Mouse (Mus musculus): ENCODE results near the gene Kif13a.

DNA sequence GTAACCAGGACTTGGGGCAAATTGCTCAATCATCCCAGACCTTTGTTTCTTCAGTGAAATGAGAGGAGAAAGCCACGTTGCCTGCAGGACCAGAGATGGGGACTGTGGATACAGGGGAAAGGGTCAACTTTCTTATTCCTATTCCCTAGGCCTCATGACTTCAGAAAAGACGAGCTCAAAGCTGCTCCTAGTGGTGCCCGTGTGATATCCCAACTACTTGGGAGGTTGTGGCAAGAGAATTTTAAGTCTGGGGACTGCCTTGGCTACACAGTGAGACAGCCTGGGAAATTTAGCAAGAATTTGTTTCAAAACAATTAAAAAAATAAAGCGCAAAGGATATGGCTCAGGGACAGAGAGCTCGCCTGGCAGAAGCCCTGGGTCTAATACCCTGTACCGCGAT lies 171.7 kb downstream of the Kif13a start:
- no peak for TF ChIP-seq CTCF (IDR thresholded peaks at IDR 0.05; ENCODE audit: borderline replicate concordance, insufficient read depth, low read depth, low read length)
- no peak for TF ChIP-seq POLR2A (IDR thresholded peaks at IDR 0.05; ENCODE audit: borderline replicate concordance, insufficient read depth, low read length)

Data from cerebellum, adult 2 months (tissue).